Mouse (Mus musculus): ENCODE measurements at regions not wholly inside any gene's neighbourhood (a gene's known extent, or its start where the extent isn't known, plus 50 kb on each side); places are given as distances from the start of the nearest gene placed in this dataset.

- Histone ChIP-seq H3K9ac (ENCODE audit: low read length) (no peak overlapping the region), H3K4me2 (ENCODE audit: low read length) (no peak overlapping the region), H3K27ac (replicated peaks in 1 of 2; ENCODE audit: control insufficient read depth in 1 of 2, insufficient read depth in 1 of 2, low read depth in 2 of 2, low read length in 2 of 2) (no peak overlapping the region), H3K4me3 (ENCODE audit: control insufficient read depth in 1 of 2, insufficient read depth in 1 of 2, low read depth in 1 of 2, low read length in 2 of 2) (no peak overlapping the region), H3K27me3 (ENCODE audit: control insufficient read depth, insufficient read depth, low read length) (0 out of 2 replicates have a peak, but pooled peaks cover 3% of the 10 kb centered on the region), H3K4me1 (ENCODE audit: control insufficient read depth in 2 of 2, insufficient read depth in 2 of 2, low read length in 2 of 2) (no peaks in the 10 kb centered on the region; a peak in 1 of 4 replicates), H3K36me3 (ENCODE audit: control insufficient read depth, insufficient read depth, low read length) (no peaks in the 10 kb centered on the region), H3K9me3 (ENCODE audit: control insufficient read depth, low read length) (no peaks in the 10 kb centered on the region)
- ATAC-seq (ENCODE audit: insufficient number of reproducible peaks, insufficient read depth, low FRiP score, low read depth): no peak
- WGBS: 85% methylated on average over 4 of the region's 4 CpGs
These were observed 158.7 kb downstream of the Evx1 start for GRCm38 (mm10) chr6:52472008-52472407.

DNA sequence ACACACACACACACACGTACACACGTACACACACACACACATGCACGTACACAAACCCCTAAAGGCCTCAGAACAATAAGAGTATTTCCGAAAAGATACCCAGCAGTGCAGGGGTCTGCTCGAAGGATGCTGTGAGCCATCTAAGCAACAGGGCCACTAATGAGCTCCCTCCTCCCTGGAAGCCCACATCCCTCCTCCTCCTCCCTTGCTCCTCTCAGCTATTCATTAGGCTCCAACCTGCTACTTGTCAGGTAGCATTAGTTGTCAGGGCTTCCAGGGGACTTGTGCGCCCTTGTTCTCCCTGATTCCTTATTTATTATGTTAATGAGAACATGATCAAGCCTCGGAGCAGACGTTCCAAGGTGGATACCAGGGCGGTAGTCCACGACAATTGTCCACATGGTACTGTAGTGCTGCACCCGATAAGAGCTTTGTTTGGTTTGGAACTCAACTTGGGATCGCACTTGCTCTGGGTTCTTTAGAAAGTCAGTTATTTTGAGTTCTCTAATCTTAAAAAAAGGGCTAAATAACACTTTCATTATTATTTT lies 159.8 kb downstream of the Evx1 start:
- Histone ChIP-seq H3K4me2 (ENCODE audit: low read length) (no peak overlapping the region), H3K4me1 (ENCODE audit: control insufficient read depth in 2 of 2, insufficient read depth in 2 of 2, low read length in 2 of 2) (no peaks in the 10 kb centered on the region), H3K9ac (ENCODE audit: low read length) (no peak overlapping the region), H3K27me3 (ENCODE audit: control insufficient read depth, insufficient read depth, low read length) (0 out of 2 replicates have a peak, but pooled peaks cover 3% of the 10 kb centered on the region), H3K36me3 (ENCODE audit: control insufficient read depth, insufficient read depth, low read length) (no peaks in the 10 kb centered on the region), H3K9me3 (ENCODE audit: control insufficient read depth, low read length) (no peaks in the 10 kb centered on the region), H3K27ac (replicated peaks in 1 of 2; ENCODE audit: control insufficient read depth in 1 of 2, insufficient read depth in 1 of 2, low read depth in 2 of 2, low read length in 2 of 2) (no peak overlapping the region), H3K4me3 (ENCODE audit: control insufficient read depth in 1 of 2, insufficient read depth in 1 of 2, low read depth in 1 of 2, low read length in 2 of 2) (no peak overlapping the region)
- WGBS: 83% methylated on average over 12 of the region's 12 CpGs
- ATAC-seq (ENCODE audit: insufficient number of reproducible peaks, insufficient read depth, low FRiP score, low read depth): no peak

DNA sequence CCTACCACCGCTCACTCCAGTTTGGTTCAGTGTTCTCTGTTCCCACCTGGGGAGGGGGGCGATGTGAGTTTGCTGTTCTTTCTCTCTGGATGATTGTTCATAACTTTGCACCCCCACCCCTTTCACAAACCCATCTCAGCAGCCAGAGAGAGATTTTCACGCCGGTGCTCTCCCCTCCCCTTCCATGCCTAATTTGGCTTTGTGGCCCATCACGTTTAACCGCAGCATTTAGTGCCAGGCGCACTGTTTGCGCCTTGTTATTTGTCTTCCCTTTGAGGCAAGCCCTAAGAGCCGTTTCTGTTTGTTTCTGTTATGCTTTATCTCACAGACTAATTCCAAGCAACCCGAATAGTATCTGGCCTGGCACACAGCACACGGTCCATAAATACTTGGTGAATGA lies 160.6 kb downstream of the Evx1 start:
- Histone ChIP-seq H3K36me3 (ENCODE audit: control insufficient read depth, insufficient read depth, low read length) (no peaks in the 10 kb centered on the region), H3K27ac (replicated peaks in 1 of 2; ENCODE audit: control insufficient read depth in 1 of 2, insufficient read depth in 1 of 2, low read depth in 2 of 2, low read length in 2 of 2) (no peak overlapping the region), H3K27me3 (ENCODE audit: control insufficient read depth, insufficient read depth, low read length) (0 out of 2 replicates have a peak, but pooled peaks cover 3% of the 10 kb centered on the region), H3K4me1 (ENCODE audit: control insufficient read depth in 2 of 2, insufficient read depth in 2 of 2, low read length in 2 of 2) (peaks cover 1 to 4% of the 10 kb centered on the region in 2 experiments; a peak in 3 of 4 replicates), H3K4me3 (ENCODE audit: control insufficient read depth in 1 of 2, insufficient read depth in 1 of 2, low read depth in 1 of 2, low read length in 2 of 2) (no peak overlapping the region), H3K4me2 (ENCODE audit: low read length) (no peak overlapping the region), H3K9me3 (ENCODE audit: control insufficient read depth, low read length) (no peaks in the 10 kb centered on the region), H3K9ac (ENCODE audit: low read length) (no peak overlapping the region)
- no peak for ATAC-seq (ENCODE audit: insufficient number of reproducible peaks, insufficient read depth, low FRiP score, low read depth)
- 53% methylated on average over 11 of the region's 11 CpGs for WGBS

DNA sequence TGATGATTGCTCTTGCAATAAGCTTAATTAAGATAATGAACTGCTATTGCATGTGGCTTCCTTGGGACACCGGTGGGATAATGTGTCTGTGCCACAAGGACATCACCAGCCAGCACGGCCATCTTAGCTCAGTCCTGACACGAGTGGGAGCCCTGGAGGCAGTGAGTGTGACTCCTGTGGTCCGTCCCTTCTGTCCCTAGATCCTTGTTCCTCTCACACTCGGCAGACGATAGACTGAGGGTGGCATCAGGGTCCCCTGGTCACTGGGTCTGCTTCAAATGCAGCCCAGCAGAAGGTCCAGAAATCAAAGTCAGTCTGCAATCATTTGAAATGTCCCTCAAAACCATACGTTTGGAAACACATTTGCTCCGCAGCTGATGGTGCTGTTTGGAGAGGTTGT lies 162.4 kb downstream of the Evx1 start:
- ATAC-seq (ENCODE audit: insufficient number of reproducible peaks, insufficient read depth, low FRiP score, low read depth): no peak
- WGBS: 87% methylated on average over 8 of the region's 8 CpGs

DNA sequence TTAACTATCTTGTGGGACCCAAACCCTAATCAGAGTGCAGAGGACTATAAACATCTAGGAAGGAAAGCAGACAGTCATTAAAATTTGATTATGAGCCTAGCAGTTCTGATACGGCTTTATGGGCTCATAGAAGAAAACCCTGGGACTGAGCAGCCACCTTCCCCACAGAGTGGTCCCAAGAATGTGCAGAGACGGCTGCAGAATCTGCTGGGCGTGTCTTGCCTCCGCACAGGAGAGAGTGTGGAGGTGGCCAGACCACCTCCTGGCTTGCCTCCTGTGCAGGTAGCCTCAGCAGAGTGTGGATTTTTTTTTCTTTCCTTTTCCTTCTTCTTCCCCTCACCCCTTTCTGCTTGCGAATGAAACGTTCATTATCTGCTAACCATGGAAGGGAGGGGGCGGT lies 163.3 kb downstream of the Hibadh start:
- Histone ChIP-seq H3K4me1 (ENCODE audit: control insufficient read depth in 2 of 2, insufficient read depth in 2 of 2, low read length in 2 of 2) (peaks cover 6 to 9% of the 10 kb centered on the region in 2 experiments; a peak in 3 of 4 replicates), H3K27ac (replicated peaks in 1 of 2; ENCODE audit: control insufficient read depth in 1 of 2, insufficient read depth in 1 of 2, low read depth in 2 of 2, low read length in 2 of 2) (no peak overlapping the region), H3K4me3 (ENCODE audit: control insufficient read depth in 1 of 2, insufficient read depth in 1 of 2, low read depth in 1 of 2, low read length in 2 of 2) (no peak overlapping the region), H3K9me3 (ENCODE audit: control insufficient read depth, low read length) (no peaks in the 10 kb centered on the region), H3K27me3 (ENCODE audit: control insufficient read depth, insufficient read depth, low read length) (0 out of 2 replicates have a peak, but pooled peaks cover 3% of the 10 kb centered on the region), H3K9ac (ENCODE audit: low read length) (no peak overlapping the region), H3K4me2 (ENCODE audit: low read length) (no peak overlapping the region), H3K36me3 (ENCODE audit: control insufficient read depth, insufficient read depth, low read length) (no peaks in the 10 kb centered on the region)
- WGBS: 37% methylated on average over 7 of the region's 7 CpGs
- ATAC-seq (ENCODE audit: insufficient number of reproducible peaks, insufficient read depth, low FRiP score, low read depth): no peak

More for the DNA sequence above, 162.4 kb downstream of the Evx1 start:
- H3K4me3 ChIP-seq (ENCODE audit: control insufficient read depth in 1 of 2, insufficient read depth in 1 of 2, low read depth in 1 of 2, low read length in 2 of 2): no peak overlapping the region
- H3K4me1 ChIP-seq (ENCODE audit: control insufficient read depth in 2 of 2, insufficient read depth in 2 of 2, low read length in 2 of 2): peaks cover 5 to 6% of the 10 kb centered on the region in 2 experiments; a peak in 3 of 4 replicates
- H3K9me3 ChIP-seq (ENCODE audit: control insufficient read depth, low read length): no peaks in the 10 kb centered on the region
- 0 out of 2 replicates have a peak, but pooled peaks cover 3% of the 10 kb centered on the region for H3K27me3 ChIP-seq (ENCODE audit: control insufficient read depth, insufficient read depth, low read length)
- H3K36me3 ChIP-seq (ENCODE audit: control insufficient read depth, insufficient read depth, low read length): no peaks in the 10 kb centered on the region
- H3K4me2 ChIP-seq (ENCODE audit: low read length): no peak overlapping the region
- no peak overlapping the region for H3K27ac ChIP-seq (replicated peaks in 1 of 2; ENCODE audit: control insufficient read depth in 1 of 2, insufficient read depth in 1 of 2, low read depth in 2 of 2, low read length in 2 of 2)
- no peak overlapping the region for H3K9ac ChIP-seq (ENCODE audit: low read length)

DNA sequence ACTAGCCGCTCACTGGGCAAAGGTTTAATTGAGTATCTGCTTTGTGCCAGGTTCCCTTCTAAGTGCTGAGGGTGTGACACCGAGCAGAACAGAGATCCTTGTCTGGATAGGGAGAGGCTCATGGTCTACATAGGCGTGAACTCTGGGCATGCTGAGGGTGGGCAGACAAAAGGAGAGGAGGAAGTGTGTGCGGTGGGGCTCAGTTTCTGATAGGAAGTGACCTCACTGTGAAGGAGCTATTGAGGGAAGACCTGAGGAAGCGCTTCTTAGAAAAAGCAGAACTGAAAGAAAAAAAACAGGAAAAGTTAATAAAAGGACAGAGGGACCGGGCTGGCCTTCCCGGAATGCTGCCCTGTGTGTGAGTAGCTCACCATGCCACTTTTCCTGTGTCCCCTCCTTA lies 162.8 kb downstream of the Hibadh start:
- ATAC-seq (ENCODE audit: insufficient number of reproducible peaks, insufficient read depth, low FRiP score, low read depth): no peak
- WGBS: 65% methylated on average over 7 of the region's 7 CpGs
- no peak overlapping the region for H3K4me3 ChIP-seq (ENCODE audit: control insufficient read depth in 1 of 2, insufficient read depth in 1 of 2, low read depth in 1 of 2, low read length in 2 of 2)
- H3K9me3 ChIP-seq (ENCODE audit: control insufficient read depth, low read length): no peaks in the 10 kb centered on the region
- H3K27ac ChIP-seq (replicated peaks in 1 of 2; ENCODE audit: control insufficient read depth in 1 of 2, insufficient read depth in 1 of 2, low read depth in 2 of 2, low read length in 2 of 2): no peak overlapping the region
- H3K9ac ChIP-seq (ENCODE audit: low read length): no peak overlapping the region
- peaks cover 7 to 10% of the 10 kb centered on the region in 2 experiments; a peak in 3 of 4 replicates for H3K4me1 ChIP-seq (ENCODE audit: control insufficient read depth in 2 of 2, insufficient read depth in 2 of 2, low read length in 2 of 2)
- H3K27me3 ChIP-seq (ENCODE audit: control insufficient read depth, insufficient read depth, low read length): 0 out of 2 replicates have a peak, but pooled peaks cover 3% of the 10 kb centered on the region
- H3K4me2 ChIP-seq (ENCODE audit: low read length): no peak overlapping the region
- no peaks in the 10 kb centered on the region for H3K36me3 ChIP-seq (ENCODE audit: control insufficient read depth, insufficient read depth, low read length)

- 78% methylated on average over 2 of the region's 2 CpGs for WGBS
- H3K27ac ChIP-seq (replicated peaks in 1 of 2; ENCODE audit: control insufficient read depth in 1 of 2, insufficient read depth in 1 of 2, low read depth in 2 of 2, low read length in 2 of 2): 0 out of 4 replicates have a peak overlapping the region, but pooled peaks of 1 of the 2 experiments have one; percentile 19
These were observed 161.6 kb downstream of the Hibadh start for GRCm38 (mm10) chr6:52478624-52479023.

More at GRCm38 (mm10) chr6:52478624-52479023, 161.6 kb downstream of the Hibadh start:
- H3K4me3 ChIP-seq (ENCODE audit: control insufficient read depth in 1 of 2, insufficient read depth in 1 of 2, low read depth in 1 of 2, low read length in 2 of 2): no peak overlapping the region
- peaks cover 7 to 10% of the 10 kb centered on the region in 2 experiments; a peak in 3 of 4 replicates for H3K4me1 ChIP-seq (ENCODE audit: control insufficient read depth in 2 of 2, insufficient read depth in 2 of 2, low read length in 2 of 2)
- no peak overlapping the region for H3K9ac ChIP-seq (ENCODE audit: low read length)
- no peak overlapping the region for H3K4me2 ChIP-seq (ENCODE audit: low read length)
- no peaks in the 10 kb centered on the region for H3K36me3 ChIP-seq (ENCODE audit: control insufficient read depth, insufficient read depth, low read length)
- H3K27me3 ChIP-seq (ENCODE audit: control insufficient read depth, insufficient read depth, low read length): 0 out of 2 replicates have a peak, but pooled peaks cover 3% of the 10 kb centered on the region
- ATAC-seq (ENCODE audit: insufficient number of reproducible peaks, insufficient read depth, low FRiP score, low read depth): no peak
- H3K9me3 ChIP-seq (ENCODE audit: control insufficient read depth, low read length): no peaks in the 10 kb centered on the region
